Comparison of ENCODE assay signal across 27 mouse cellular contexts in the genomic region with DNA sequence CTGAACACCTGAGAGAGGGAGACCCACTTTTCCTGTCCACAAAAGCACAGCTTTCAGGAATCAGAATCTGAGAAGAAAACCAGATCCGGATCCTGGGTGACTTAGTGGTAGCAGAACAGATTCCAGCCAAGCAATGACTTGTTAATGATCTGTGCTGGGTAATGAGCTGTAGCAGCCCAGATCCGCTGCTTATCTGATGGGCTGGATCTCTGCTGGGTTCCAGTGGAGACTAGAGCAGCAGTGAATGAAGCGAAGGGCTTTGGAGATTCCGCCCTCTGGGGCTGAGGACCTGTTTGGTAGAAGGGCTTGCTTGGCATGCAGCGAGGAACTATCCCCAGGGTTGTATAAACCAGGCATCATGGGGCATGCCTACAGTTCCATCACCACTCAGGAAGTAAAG.
DNase-seq lines count a peak whose midpoint lies in the region; ATAC-seq and TF ChIP-seq lines count a peak whose summit lies in the region.
"Had no signal": no experiment of that assay in that cellular context is flagged by ENCODE, and none has a peak within 500 bp of the region (broad histone marks: within the 10 kb centered on the region; RNA-seq: fewer than 3 reads in every experiment).

No protein-coding gene starts in this region.

- peak; percentile 56 for DNase-seq in lung, embryonic 14.5 days
- DNase-seq in lung, postnatal 14 days: no peak
- DNase-seq in MN1 (ENCODE audit: low spot score): peak; percentile 59
- peak; percentile 27 for DNase-seq in kidney, adult 2 months
- DNase-seq in kidney, postnatal 0 days (ENCODE audit: low spot score): peak; percentile 34
- no peak for DNase-seq in hindbrain, embryonic 10.5 days (ENCODE audit: low spot score)
- no peak for DNase-seq in left cerebral cortex, postnatal 4 days
- DNase-seq in thymus, postnatal 25 days: no peak
- DNase-seq: adrenal gland, adult 2 months; cerebellum, adult 18-20 months; cerebellum, postnatal 14 days; gastrocnemius, postnatal 36 days; heart, postnatal 36 days; retina, postnatal 1 day; right cerebral cortex, postnatal 25 days; spleen, adult 18-20 months; thymus, postnatal 14 days had no signal

- no peak overlapping the region for H3K9ac ChIP-seq in lung, embryonic 14.5 days
- no peak overlapping the region for H3K9ac ChIP-seq in kidney, postnatal 0 days (ENCODE audit: low read depth, low read length)
- H3K9ac ChIP-seq: heart, embryonic 15.5 days; intestine, embryonic 15.5 days; limb, embryonic 13.5 days; liver, embryonic 12.5 days; lung, embryonic 15.5 days; midbrain, embryonic 15.5 days; neural tube, embryonic 13.5 days had no signal

- H3K36me3 ChIP-seq in lung, embryonic 14.5 days (ENCODE audit: insufficient read depth): no peaks in the 10 kb centered on the region
- no peaks in the 10 kb centered on the region for H3K36me3 ChIP-seq in kidney, adult 2 months (ENCODE audit: control insufficient read depth, insufficient read depth, low read length)
- no peaks in the 10 kb centered on the region for H3K36me3 ChIP-seq in kidney, postnatal 0 days (ENCODE audit: insufficient read depth, low read length)
- no peaks in the 10 kb centered on the region for H3K36me3 ChIP-seq in hindbrain, embryonic 10.5 days
- H3K36me3 ChIP-seq: heart, embryonic 15.5 days; intestine, embryonic 15.5 days; limb, embryonic 13.5 days; liver, embryonic 12.5 days; lung, embryonic 15.5 days; midbrain, embryonic 15.5 days; neural tube, embryonic 13.5 days had no signal

- H3K4me1 ChIP-seq in lung, embryonic 14.5 days (ENCODE audit: insufficient read depth): no peaks in the 10 kb centered on the region
- H3K4me1 ChIP-seq in kidney, adult 2 months (ENCODE audit: control insufficient read depth, insufficient read depth, low read length): no peaks in the 10 kb centered on the region
- no peaks in the 10 kb centered on the region for H3K4me1 ChIP-seq in kidney, postnatal 0 days (replicated peaks; ENCODE audit: insufficient read depth, low read length)
- H3K4me1 ChIP-seq in hindbrain, embryonic 10.5 days (replicated peaks): no peaks in the 10 kb centered on the region
- H3K4me1 ChIP-seq: heart, embryonic 15.5 days; intestine, embryonic 15.5 days; limb, embryonic 13.5 days; liver, embryonic 12.5 days; lung, embryonic 15.5 days; neural tube, embryonic 13.5 days had no signal

- H3K27ac ChIP-seq in lung, embryonic 14.5 days (ENCODE audit: low read depth): no peak overlapping the region
- H3K27ac ChIP-seq in kidney, adult 2 months (ENCODE audit: insufficient read depth, low read depth, low read length): no peak overlapping the region
- no peak overlapping the region for H3K27ac ChIP-seq in kidney, postnatal 0 days
- H3K27ac ChIP-seq in hindbrain, embryonic 10.5 days: no peak overlapping the region
- H3K27ac ChIP-seq: heart, embryonic 15.5 days; intestine, embryonic 15.5 days; layer of hippocampus, adult 2 months; limb, embryonic 13.5 days; liver, embryonic 12.5 days; lung, embryonic 15.5 days; midbrain, embryonic 15.5 days; neural tube, embryonic 13.5 days had no signal

- TF ChIP-seq CTCF in lung, embryonic 14.5 days (IDR thresholded peaks at IDR 0.05; ENCODE audit: low read depth): no peak
- TF ChIP-seq CTCF in kidney, adult 2 months (conservative IDR thresholded peaks at IDR 0.05; ENCODE audit: insufficient read depth, insufficient read length, low read depth, low read length): no peak
- no peak for TF ChIP-seq CTCF in kidney, postnatal 0 days (IDR thresholded peaks at IDR 0.05; ENCODE audit: low read depth)

- H3K4me2 ChIP-seq in lung, embryonic 14.5 days: no peak overlapping the region
- H3K4me2 ChIP-seq in kidney, postnatal 0 days (ENCODE audit: low read length): no peak overlapping the region
- H3K4me2 ChIP-seq: heart, embryonic 15.5 days; intestine, embryonic 15.5 days; limb, embryonic 13.5 days; liver, embryonic 12.5 days; lung, embryonic 15.5 days; midbrain, embryonic 15.5 days; neural tube, embryonic 13.5 days had no signal

- WGBS in lung, embryonic 14.5 days: 65% methylated on average over 5 of the region's 5 CpGs
- WGBS in kidney, adult 2 months: 63% methylated on average over 5 of the region's 5 CpGs
- WGBS in kidney, postnatal 0 days: 49% methylated on average over 5 of the region's 5 CpGs
- WGBS in hindbrain, embryonic 10.5 days: 79% methylated on average over 5 of the region's 5 CpGs

- ATAC-seq in lung, embryonic 14.5 days (ENCODE audit: insufficient read depth): no peak
- no peak; the same call in 1 of the 2 replicates for ATAC-seq in kidney, postnatal 0 days (replicated peaks; ENCODE audit: low FRiP score, low read depth)
- ATAC-seq: hindbrain, embryonic 16.5 days; intestine, embryonic 15.5 days; liver, embryonic 12.5 days; midbrain, embryonic 15.5 days had no signal

- no peaks in the 10 kb centered on the region for H3K9me3 ChIP-seq in lung, embryonic 14.5 days (ENCODE audit: low read depth, low read length)
- H3K9me3 ChIP-seq in kidney, postnatal 0 days (replicated peaks; ENCODE audit: low read length): no peaks in the 10 kb centered on the region
- no peaks in the 10 kb centered on the region for H3K9me3 ChIP-seq in hindbrain, embryonic 10.5 days
- H3K9me3 ChIP-seq: heart, embryonic 15.5 days; intestine, embryonic 15.5 days; limb, embryonic 13.5 days; liver, embryonic 12.5 days; lung, embryonic 15.5 days; midbrain, embryonic 15.5 days; neural tube, embryonic 13.5 days had no signal

- intact Hi-C loops in left cerebral cortex, postnatal 4 days (cut with DNase I): no loop called here

- TF ChIP-seq POLR2A in kidney, adult 2 months (IDR thresholded peaks at IDR 0.05; ENCODE audit: low read depth, low read length): no peak

- H3K27me3 ChIP-seq in lung, embryonic 14.5 days (ENCODE audit: insufficient read depth, low read length): no peaks in the 10 kb centered on the region
- no peaks in the 10 kb centered on the region for H3K27me3 ChIP-seq in kidney, adult 2 months (replicated peaks; ENCODE audit: control insufficient read depth, insufficient read depth, low read length)
- no peaks in the 10 kb centered on the region for H3K27me3 ChIP-seq in kidney, postnatal 0 days (ENCODE audit: insufficient read depth, low read length)
- no peaks in the 10 kb centered on the region for H3K27me3 ChIP-seq in hindbrain, embryonic 10.5 days (ENCODE audit: insufficient read depth, poor library complexity, severe bottlenecking)
- H3K27me3 ChIP-seq: heart, embryonic 15.5 days; intestine, embryonic 15.5 days; liver, embryonic 12.5 days; lung, embryonic 15.5 days; midbrain, embryonic 15.5 days; neural tube, embryonic 13.5 days had no signal

- H3K4me3 ChIP-seq in lung, embryonic 14.5 days (ENCODE audit: low read depth, low read length): no peak overlapping the region
- H3K4me3 ChIP-seq in kidney, adult 2 months (ENCODE audit: insufficient read depth, low read depth, low read length): no peak overlapping the region
- no peak overlapping the region for H3K4me3 ChIP-seq in kidney, postnatal 0 days (replicated peaks; ENCODE audit: low read depth, low read length)
- H3K4me3 ChIP-seq in hindbrain, embryonic 10.5 days: no peak overlapping the region
- H3K4me3 ChIP-seq: heart, embryonic 15.5 days; intestine, embryonic 15.5 days; layer of hippocampus, adult 2 months; limb, embryonic 13.5 days; liver, embryonic 12.5 days; lung, embryonic 15.5 days; midbrain, embryonic 15.5 days; myocyte; neural tube, embryonic 13.5 days had no signal

Comparison
In these comparisons a context has a peak if more than half of its experiments do, and no peak if none do; other contexts are left out.
1. DNase-seq: peak in lung, embryonic 14.5 days (single experiment), MN1 (single experiment), kidney, adult 2 months (single experiment) and kidney, postnatal 0 days (single experiment); none in lung, postnatal 14 days (single experiment), hindbrain, embryonic 10.5 days (single experiment), left cerebral cortex, postnatal 4 days (single experiment) and thymus, postnatal 25 days (single experiment).